Mouse (Mus musculus): ENCODE measurements around the gene Dyrk1a. TPM values are rescaled to one million over a fixed set of nuclear protein-coding genes. Genes with fewer than 3 reads are reported as not detected.
A peak's percentile ranks its signal among the peaks of the same experiment; 100 is the strongest.

The Dyrk1a gene
- polyA plus RNA-seq, 1 experiment from 2014 or later: 8.6 TPM

DNA sequence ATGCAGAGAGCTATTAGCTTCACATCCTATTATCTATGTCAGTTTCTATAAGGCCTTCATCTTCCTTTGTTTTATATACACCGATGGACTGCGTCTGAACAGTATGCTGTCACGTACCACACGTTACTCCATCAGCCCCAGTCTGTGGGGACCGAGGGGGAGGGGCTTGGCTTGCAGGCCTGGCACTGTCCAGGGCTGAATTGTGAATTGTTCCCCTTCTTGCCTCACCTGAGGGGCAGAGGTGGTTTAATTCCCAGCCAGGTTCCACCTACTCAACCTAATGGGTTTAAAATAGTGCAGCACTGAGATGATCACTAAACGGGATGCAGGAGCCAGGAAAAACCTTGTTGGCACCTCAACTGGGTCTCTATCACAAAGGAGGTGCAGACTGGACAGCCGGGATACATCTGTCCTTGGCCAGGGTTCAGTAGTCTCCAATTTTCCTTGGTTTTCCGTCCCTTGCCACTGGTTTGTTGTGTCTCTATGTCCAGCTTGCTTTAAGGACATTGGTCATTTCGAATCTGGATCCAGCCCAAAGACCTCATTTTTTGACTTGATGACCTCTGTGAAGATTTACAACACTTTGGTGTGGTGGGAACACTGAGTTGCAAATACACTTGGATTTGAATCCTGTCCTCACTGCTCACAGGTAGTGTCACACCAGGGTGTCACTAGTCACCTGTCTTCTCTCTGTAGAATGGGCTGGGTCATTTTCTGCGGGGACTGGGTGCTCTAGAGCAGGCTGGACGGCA lies 2.8 kb upstream of the Dyrk1a start:
- Histone ChIP-seq H3K27me3 (ENCODE audit: insufficient read depth, low read length) (no peaks in the 10 kb centered on the region), H3K36me3 (ENCODE audit: insufficient read depth, low read length) (no peaks in the 10 kb centered on the region), H3K9me3 (replicated peaks; ENCODE audit: low read length) (no peaks in the 10 kb centered on the region), H3K9ac (ENCODE audit: low read depth, low read length) (no peak overlapping the region), H3K4me2 (ENCODE audit: low read length) (no peak overlapping the region), H3K4me1 (replicated peaks; ENCODE audit: insufficient read depth, low read length) (peaks cover 2% of the 10 kb centered on the region; the same call in 1 of the 2 replicates), H3K4me3 (replicated peaks; ENCODE audit: low read depth, low read length) (no peak overlapping the region), H3K27ac (no peak overlapping the region)
- no peak for DNase-seq (ENCODE audit: low spot score)
- 86% methylated on average over 11 of the region's 11 CpGs for WGBS
- no peak for ATAC-seq (replicated peaks; ENCODE audit: low FRiP score, low read depth)
- TF ChIP-seq CTCF (IDR thresholded peaks at IDR 0.05; ENCODE audit: low read depth): no peak

- WGBS: 59% methylated on average over 5 of the region's 5 CpGs
- H3K27ac ChIP-seq: no peak overlapping the region
- H3K4me3 ChIP-seq (replicated peaks; ENCODE audit: low read depth, low read length): no peak overlapping the region
- H3K36me3 ChIP-seq (ENCODE audit: insufficient read depth, low read length): no peaks in the 10 kb centered on the region
- ATAC-seq (replicated peaks; ENCODE audit: low FRiP score, low read depth): no peak
- H3K27me3 ChIP-seq (ENCODE audit: insufficient read depth, low read length): no peaks in the 10 kb centered on the region
- no peak for DNase-seq (ENCODE audit: low spot score)
- H3K4me1 ChIP-seq (replicated peaks; ENCODE audit: insufficient read depth, low read length): peaks cover 7% of the 10 kb centered on the region; the same call in 1 of the 2 replicates
- no peak for TF ChIP-seq CTCF (IDR thresholded peaks at IDR 0.05; ENCODE audit: low read depth)
- H3K9ac ChIP-seq (ENCODE audit: low read depth, low read length): no peak overlapping the region
- no peaks in the 10 kb centered on the region for H3K9me3 ChIP-seq (replicated peaks; ENCODE audit: low read length)
- no peak overlapping the region for H3K4me2 ChIP-seq (ENCODE audit: low read length)
These were observed 2.1 kb upstream of the Dyrk1a start for GRCm38 (mm10) chr16:94567751-94568150.

DNA sequence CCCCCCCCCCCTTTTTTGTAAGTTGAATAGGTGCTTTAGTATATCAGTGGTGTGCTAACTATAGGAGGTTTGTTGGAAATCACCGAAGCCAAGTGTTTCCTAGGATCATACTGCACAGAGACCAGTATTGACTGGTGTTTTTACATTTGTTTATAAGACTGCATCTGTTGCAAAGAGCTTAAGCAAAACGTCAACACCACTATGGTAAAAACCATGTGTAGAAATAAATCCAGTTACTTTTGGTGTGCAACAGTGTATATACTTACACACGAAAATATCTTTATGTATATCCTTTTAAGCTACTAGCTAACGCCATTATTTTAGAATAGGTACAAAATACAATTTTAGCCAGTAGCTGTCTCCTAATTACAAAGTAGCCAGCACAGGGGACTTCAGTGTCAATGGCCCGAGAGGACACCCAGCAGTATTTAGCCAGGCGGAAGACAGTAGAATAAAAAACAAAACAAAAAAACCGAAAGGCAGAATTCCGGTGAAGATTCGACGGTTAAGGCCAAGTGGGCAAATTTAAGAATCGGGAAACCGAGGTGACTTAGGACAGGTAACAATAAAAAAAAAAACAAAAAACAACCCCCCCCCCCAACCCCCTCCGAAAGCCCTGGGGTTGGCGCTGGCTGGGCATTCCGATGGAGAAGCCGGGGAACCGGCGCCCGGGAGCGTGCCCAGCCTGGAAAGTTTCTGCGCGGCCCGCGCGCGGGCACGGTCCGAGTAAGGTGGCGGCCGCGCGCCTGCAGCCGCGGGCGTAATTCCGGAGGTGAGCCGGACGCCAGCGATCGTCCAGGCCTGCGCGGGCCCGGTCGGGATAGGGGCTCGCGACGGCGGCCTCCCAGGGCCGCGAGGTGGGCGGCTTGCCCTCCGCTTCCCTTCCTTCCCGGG lies 1.2 kb upstream of the Dyrk1a start:
- Histone ChIP-seq H3K27ac (peak overlapping the region; percentile 95), H3K4me1 (replicated peaks; ENCODE audit: insufficient read depth, low read length) (peaks cover 13% of the 10 kb centered on the region; the same call in 1 of the 2 replicates), H3K9me3 (replicated peaks; ENCODE audit: low read length) (no peaks in the 10 kb centered on the region), H3K9ac (ENCODE audit: low read depth, low read length) (peak overlapping the region; percentile 82), H3K27me3 (ENCODE audit: insufficient read depth, low read length) (no peaks in the 10 kb centered on the region), H3K4me2 (ENCODE audit: low read length) (peak overlapping the region; percentile 58), H3K4me3 (replicated peaks; ENCODE audit: low read depth, low read length) (peak overlapping the region; percentile 92), H3K36me3 (ENCODE audit: insufficient read depth, low read length) (no peaks in the 10 kb centered on the region)
- WGBS: 3% methylated on average over 20 of the region's 53 CpGs
- DNase-seq (ENCODE audit: low spot score): no peak
- no peak for TF ChIP-seq CTCF (IDR thresholded peaks at IDR 0.05; ENCODE audit: low read depth)
- peak; percentile 86 for ATAC-seq (replicated peaks; ENCODE audit: low FRiP score, low read depth)

- under 1% methylated on average over 61 of the region's 88 CpGs for WGBS
- no peaks in the 10 kb centered on the region for H3K36me3 ChIP-seq (ENCODE audit: insufficient read depth, low read length)
- 0 out of 2 replicates have a peak, but pooled peaks have one; percentile 1 for ATAC-seq (replicated peaks; ENCODE audit: low FRiP score, low read depth)
These were observed 691 bp downstream of the Dyrk1a start for GRCm38 (mm10) chr16:94570361-94571041.

DNA sequence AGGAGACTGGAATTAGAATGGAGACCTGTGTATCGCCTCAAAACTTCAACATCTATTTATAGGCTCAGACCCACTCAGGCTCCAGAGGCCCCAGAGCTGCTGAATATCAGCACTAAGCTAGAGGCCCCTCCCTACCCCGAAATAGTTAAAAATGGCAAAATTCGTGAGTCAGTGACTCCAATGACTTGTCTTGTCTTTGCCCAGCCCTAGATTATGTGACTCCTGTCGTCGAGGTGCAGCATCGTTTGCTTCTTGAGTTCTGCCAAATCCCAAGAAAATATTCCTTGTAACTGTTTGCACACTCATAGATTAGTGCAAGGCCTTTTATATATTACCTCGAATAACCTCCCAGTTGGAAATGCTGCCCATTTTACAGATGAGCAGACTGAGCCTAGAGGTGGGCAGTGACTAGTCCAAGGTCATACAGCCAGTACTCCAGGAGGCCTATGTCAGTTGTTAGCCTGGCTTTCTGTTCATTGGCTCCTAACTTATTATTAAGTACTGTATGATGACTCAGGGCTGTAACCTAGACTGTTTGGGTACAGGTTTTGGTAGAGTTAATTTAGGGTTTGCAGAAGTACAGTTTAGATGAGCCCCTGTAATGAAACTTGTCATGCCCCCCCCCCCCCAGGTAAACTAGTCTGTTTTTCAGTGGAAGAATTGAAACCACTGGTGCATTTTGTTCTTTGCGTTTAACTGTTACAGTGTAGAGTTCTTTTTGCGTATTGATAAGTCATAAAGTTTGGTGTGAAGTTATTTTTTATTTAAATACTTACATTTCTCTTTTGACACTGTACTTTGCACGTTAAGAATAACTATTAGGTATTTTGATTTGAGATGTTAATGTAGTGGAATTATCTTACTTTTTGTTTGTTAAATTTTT lies 1.5 kb downstream of the Dyrk1a start:
- WGBS: 17% methylated on average over 10 of the region's 10 CpGs
- TF ChIP-seq CTCF (IDR thresholded peaks at IDR 0.05; ENCODE audit: low read depth): no peak
- no peak for ATAC-seq (replicated peaks; ENCODE audit: low FRiP score, low read depth)

More at GRCm38 (mm10) chr16:94570361-94571041, 691 bp downstream of the Dyrk1a start:
- Histone ChIP-seq H3K27ac (peak overlapping the region; percentile 100), H3K27me3 (ENCODE audit: insufficient read depth, low read length) (no peaks in the 10 kb centered on the region), H3K9me3 (replicated peaks; ENCODE audit: low read length) (no peaks in the 10 kb centered on the region), H3K4me3 (replicated peaks; ENCODE audit: low read depth, low read length) (peak overlapping the region; percentile 92), H3K4me2 (ENCODE audit: low read length) (peak overlapping the region; percentile 60), H3K4me1 (replicated peaks; ENCODE audit: insufficient read depth, low read length) (peaks cover 24% of the 10 kb centered on the region; the same call in 1 of the 2 replicates), H3K9ac (ENCODE audit: low read depth, low read length) (peak overlapping the region; percentile 100)
- DNase-seq (ENCODE audit: low spot score): peak; percentile 68
- TF ChIP-seq CTCF (IDR thresholded peaks at IDR 0.05; ENCODE audit: low read depth): no peak

More for the DNA sequence above, 1.5 kb downstream of the Dyrk1a start:
- DNase-seq (ENCODE audit: low spot score): peak; percentile 46
- Histone ChIP-seq H3K27ac (peak overlapping the region; percentile 100), H3K4me2 (ENCODE audit: low read length) (peak overlapping the region; percentile 60), H3K9ac (ENCODE audit: low read depth, low read length) (peak overlapping the region; percentile 100), H3K4me1 (replicated peaks; ENCODE audit: insufficient read depth, low read length) (peaks cover 30% of the 10 kb centered on the region), H3K27me3 (ENCODE audit: insufficient read depth, low read length) (no peaks in the 10 kb centered on the region), H3K36me3 (ENCODE audit: insufficient read depth, low read length) (no peaks in the 10 kb centered on the region), H3K9me3 (replicated peaks; ENCODE audit: low read length) (no peaks in the 10 kb centered on the region), H3K4me3 (replicated peaks; ENCODE audit: low read depth, low read length) (peak overlapping the region; percentile 92)
